Mouse (Mus musculus): ENCODE measurements around the gene Twsg1. TPM values are rescaled to one million over a fixed set of nuclear protein-coding genes. Genes with fewer than 3 reads are reported as not detected.

Gene Twsg1
- total RNA-seq, 2 experiments from 2014 or later: 114 to 117 TPM

DNA sequence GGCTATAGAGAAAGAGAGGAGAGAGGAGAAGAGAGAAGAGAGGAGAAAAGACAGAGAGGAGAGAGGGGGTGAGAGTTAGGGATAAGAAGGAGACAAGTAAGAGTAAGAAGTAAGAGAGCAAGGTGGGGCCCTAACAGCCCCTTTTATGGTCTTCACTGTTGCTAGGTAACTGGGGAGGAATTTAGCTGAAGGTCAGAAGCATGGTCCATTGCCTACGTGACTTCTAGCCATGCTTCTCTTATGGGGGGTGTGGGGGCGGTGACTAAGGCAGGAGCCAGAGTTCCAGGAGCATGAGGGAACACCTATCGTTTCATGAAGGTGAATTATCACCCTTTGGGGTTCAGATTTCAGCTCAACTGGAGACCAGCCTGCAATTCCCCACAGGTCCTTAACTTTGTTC lies 55.0 kb downstream of the Twsg1 start:
- no peak for DNase-seq (ENCODE audit: low spot score in 2 of 2)

DNA sequence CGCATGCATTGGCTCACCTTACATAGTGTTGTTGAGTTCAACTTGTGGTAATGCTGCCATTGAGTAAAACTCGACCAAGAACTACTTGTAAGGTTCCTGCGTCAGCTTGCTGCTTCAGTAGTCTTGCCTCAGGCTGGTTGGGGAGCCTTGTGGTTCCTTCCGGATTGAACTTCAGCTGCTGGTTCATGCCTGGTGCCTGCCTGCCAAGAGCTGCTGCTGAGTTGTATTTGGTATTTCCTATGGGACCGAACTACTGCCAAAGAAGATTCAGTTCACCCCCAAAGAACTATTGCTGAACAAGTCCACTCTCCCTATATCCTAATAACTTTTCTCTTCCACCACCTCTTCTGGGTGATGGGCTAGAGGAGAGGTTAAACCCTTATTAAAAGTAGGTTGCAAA lies 61.5 kb downstream of the Twsg1 start:
- DNase-seq (ENCODE audit: low spot score in 2 of 2): no peak

DNA sequence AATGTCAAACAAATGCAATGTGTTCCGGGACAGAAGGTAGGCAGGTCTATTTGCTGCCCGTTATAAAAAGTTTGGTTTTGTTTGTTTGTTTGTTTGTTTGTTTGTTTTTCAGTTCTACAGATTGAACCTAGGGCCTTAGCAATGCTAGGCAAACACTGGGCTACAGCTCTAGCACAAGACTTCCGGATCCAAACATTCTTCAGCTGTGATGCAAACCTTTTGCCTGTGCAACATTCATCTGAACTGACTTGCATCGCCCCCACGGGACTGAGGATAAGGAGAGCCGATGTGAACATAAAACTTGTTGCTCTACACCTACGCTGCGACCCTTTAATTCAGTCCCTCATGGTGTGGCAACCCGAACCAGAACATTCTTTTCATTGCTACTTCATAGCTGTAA lies 64.5 kb downstream of the Twsg1 start:
- DNase-seq (ENCODE audit: low spot score in 2 of 2): no peak

DNA sequence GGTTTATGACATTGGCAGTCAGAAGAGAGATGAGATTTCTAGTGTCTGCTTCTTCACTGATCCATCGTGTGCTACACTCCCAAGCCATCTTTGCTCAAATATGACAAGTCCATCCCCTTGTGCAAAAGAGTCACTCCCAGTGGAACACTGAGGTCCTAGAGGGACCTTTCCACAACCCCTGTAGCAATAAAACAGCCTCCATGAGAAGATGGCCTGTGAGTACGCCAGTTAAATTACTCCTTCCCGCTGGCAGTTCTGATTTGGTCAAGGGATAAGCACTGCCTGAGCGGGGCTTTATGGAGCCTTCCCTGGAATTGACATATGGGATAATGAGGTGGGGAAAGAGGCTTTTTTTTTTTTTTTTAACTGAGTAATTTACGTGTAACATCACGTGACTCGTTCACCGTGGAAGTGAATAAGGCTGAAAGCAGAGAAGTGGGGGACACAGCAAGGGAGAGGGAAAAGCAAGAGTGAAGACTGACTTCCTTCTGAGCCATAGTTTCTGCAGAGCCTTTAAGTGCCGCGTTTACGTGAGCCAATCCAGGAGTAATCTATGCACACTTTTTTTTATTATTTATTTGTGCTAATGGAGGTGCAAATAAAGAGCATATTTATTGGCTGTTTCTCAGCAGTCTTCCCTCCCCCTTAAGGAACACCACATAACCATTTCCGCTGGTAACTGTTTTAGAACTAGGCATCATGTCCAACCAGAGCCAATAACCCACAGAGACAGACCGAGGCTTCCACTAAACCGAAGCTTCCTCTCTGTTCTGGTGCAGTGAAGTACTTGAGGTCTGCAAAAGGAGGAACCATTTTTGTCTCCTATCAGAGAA lies 65.1 kb downstream of the Twsg1 start, which contains the start of gene Ralbp1:
Gene Ralbp1 (minus strand): TSS at position 102 of the 833 bp plus-strand sequence.
- no peak for DNase-seq (ENCODE audit: low spot score in 2 of 2)

DNA sequence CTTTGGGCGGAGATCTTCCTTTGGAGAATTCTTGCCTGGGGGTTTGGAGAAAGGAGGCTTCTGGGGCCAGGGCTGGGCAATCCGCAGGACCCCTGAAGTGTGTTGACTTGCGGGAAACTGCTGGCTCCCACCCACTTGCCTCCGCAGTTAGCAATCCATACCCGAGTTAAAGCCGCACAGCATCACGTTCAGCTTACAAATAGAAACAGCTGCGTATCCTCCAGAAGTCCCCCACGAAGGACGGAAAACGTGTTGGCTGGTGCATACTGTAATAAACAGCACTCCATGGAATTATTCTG lies 65.7 kb downstream of the Twsg1 start:
- DNase-seq (ENCODE audit: low spot score in 2 of 2): no peak

DNA sequence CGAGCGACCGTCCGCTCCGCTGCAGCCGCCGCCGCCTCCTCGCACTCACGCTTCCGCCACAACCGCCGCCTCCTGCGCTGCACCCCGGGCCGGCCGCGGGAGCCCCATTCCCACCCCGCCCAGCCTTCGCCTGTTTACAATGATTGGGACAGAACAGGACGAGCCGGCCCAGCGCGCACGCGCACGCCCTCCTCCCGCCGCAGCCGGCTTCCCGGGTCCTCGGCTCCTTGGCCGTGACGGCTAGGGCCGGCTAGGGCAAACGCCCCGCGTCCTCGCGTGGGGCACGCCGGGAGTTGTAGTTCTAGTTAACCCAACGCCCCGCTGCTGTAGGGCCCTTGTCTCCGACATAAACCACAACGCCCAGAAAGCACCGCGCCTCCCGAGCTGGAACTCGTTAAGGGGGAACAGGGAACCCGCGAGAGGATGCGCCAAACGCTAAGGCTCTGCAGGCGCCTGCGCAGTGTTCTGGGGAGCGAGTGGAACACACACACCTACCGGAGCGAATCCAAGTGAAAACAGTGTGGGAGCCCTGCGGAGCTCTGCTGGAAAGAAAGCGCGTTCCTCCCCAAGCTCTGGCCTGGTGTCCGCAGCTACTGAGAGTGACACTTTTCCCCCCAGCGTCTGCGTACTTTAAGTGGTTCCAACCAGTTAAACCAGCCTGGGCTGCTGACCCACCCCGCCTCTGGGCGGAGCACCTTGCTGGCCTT lies 66.2 kb downstream of the Twsg1 start:
- DNase-seq (ENCODE audit: low spot score in 2 of 2): peak; percentile 96 to 99

DNA sequence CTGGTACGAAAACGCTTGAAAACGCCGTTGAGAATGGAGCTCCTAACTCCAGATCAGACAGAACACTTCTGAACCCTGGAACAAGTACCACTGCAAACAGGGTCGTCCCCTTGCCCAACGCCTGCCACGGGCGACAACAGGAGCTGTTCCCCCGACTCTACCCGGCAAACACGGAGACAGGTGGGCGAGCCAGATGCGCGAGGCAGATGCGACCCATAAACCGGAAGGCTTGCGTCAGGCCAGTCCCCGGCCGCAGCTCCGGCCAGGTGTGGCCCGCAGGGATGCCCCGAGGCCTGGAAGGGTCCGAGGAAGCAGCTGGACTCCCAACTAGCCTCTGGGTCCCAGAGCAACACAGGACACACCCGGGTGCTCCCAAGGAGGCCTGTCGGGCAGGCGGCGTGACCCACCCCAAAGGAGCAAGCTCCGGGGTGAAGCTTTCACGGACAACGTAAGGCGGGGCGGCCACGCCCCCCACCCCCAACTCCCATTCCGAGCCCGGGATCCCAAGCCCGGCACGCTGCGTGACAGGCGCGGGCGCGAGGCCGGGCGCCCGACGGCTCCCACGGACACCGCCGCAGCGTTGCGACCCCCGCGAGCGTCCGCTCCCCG lies 66.9 kb downstream of the Twsg1 start:
- peak in 1 of 2 experiments; percentile 37 for DNase-seq (ENCODE audit: low spot score in 2 of 2)

DNA sequence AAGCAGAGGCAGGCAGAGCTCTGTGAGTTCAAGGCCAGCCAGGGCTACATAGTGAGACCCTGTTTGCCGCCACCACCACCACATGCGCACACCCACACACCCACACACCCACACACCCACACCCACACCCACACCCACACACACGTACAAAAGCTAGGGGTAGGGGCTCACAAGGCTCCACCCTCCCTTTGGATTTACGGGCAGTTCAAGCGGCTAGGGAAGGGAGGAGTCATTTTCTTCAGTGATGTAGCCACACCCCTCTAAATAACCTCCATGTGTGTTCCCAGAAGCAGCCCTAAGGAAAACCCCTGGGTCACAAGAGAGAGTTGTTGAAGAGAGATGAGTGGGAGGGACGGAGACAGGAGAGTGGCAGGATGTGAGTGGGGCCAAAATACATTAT lies 74.0 kb downstream of the Twsg1 start:
- DNase-seq (ENCODE audit: low spot score in 2 of 2): no peak

DNA sequence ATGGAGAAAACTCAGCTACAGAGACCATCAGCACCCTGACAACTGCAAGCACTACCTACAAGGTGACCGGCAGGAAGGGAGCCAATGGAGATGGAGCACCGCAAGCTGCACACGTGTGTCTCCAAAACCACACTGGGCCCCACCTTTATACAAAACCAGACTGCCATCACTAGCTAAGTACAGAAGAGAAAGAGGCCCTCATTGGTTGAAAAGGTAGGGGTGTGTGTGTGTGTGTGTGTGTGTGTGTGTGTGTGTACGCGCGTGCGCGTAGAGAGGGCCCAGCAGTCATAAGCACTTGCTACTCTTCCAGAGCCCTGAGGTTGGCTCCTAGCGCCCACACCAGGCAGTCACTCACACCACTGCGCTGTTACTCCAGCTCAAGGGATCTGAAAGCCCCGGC lies 77.2 kb downstream of the Twsg1 start:
- no peak for DNase-seq (ENCODE audit: low spot score in 2 of 2)

DNA sequence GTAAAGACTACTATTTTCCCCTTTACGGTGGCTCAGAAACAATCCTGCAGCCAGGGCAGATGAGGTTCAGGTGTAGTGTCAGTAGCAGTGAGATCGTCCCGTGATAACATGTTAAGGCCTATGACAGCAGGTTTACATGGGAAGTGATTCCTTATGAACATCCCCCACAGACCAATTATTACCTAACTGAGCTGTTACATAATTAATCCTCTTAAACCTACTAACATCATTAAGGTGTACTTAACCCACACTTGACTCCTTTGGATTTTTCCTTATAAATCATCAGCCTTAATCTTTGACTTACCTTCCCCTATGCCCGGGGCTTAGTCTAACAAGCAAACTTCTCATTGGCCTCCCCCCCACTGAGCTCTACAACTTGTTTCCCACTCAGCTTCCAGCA lies 77.9 kb downstream of the Twsg1 start:
- no peak for DNase-seq (ENCODE audit: low spot score in 2 of 2)

DNA sequence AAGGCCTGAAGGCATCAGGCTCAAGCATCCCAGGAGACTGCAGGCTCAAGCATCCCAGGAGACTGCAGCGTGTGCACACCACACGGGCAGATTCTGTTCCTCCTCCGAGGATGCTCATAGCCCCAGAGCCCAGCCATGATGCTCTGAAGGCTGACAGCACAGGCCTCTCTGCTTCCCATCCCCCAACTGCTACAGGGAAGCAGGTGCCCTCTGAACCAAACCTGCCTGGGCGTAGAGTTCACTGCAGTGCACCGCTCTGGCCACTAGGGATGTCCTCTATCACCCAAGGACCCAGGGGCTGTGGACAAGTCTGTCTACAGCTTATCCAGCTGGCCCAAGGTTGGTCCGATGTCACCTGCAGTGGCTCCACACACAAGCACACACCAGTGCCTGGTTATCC lies 78.4 kb downstream of the Twsg1 start:
- DNase-seq (ENCODE audit: low spot score in 2 of 2): no peak

DNA sequence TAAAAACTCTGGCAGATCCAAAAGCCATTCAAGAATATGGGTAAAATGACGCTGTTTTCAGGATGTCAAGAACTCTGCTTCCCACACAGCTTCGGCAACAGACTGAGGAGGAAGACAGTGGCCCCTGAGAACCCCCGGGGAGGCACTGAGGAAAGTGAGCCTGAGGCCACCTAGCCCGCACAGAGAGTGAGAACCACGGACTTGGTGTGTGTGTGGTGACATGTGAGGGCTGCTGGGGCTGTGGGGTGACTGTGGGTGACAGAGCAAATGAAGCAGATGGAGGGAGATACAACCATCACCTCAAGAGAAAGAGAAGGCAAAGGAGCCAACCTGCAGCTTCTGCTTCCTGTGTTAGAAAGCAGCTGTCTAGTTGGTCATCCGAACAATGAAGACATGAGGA lies 79.0 kb downstream of the Twsg1 start:
- DNase-seq (ENCODE audit: low spot score in 2 of 2): no peak

Other genes starting within 250 kb of the Twsg1 start
- 10 to 100 TPM; 43.3 to 46.2 TPM for gene Rab31, start 178.5 kb downstream of the Twsg1 start, total RNA-seq (2021)
- 10 to 100 TPM; 77.6 to 84.9 TPM for gene Ppp4r1, start 168.7 kb downstream of the Twsg1 start, total RNA-seq (2021)
- gene Ralbp1, start 65.4 kb downstream of the Twsg1 start, total RNA-seq (2021): 10 to 100 TPM; 39.7 to 46.0 TPM
- gene Ankrd12, start 125.9 kb upstream of the Twsg1 start, total RNA-seq (2021): 10 to 100 TPM; 25.8 to 31.0 TPM
- 100 to 1,000 TPM; 309 to 324 TPM for gene Ndufv2, start 150.3 kb upstream of the Twsg1 start, total RNA-seq (2021)
- gene Washc1, start 160.3 kb upstream of the Twsg1 start, total RNA-seq (2021): 10 to 100 TPM; 53.4 to 54.3 TPM
- 10 to 100 TPM; 15.6 to 15.7 TPM for gene Ddx11, start 172.3 kb upstream of the Twsg1 start, total RNA-seq (2021)

Data from adrenal gland, postnatal 4 days (tissue).